Comparison of ENCODE assay signal across 11 mouse cellular contexts in genomic region chr1:163280097-163280841, GRCm38 (mm10). TPM values are rescaled to one million over a fixed set of nuclear protein-coding genes. Genes with fewer than 3 reads are reported as not detected.
DNase-seq lines count a peak whose midpoint lies in the region; ATAC-seq and TF ChIP-seq lines count a peak whose summit lies in the region.
"Had no signal": no experiment of that assay in that cellular context is flagged by ENCODE, and none has a peak within 500 bp of the region (broad histone marks: within the 10 kb centered on the region; RNA-seq: fewer than 3 reads in every experiment).

No protein-coding gene starts in this region.

- H3K9me3 ChIP-seq in embryonic facial prominence, embryonic 14.5 days (ENCODE audit: control insufficient read depth, low read length): no peaks in the 10 kb centered on the region
- no peaks in the 10 kb centered on the region for H3K9me3 ChIP-seq in embryonic facial prominence, embryonic 10.5 days
- H3K9me3 ChIP-seq in heart, embryonic 16.5 days (replicated peaks; ENCODE audit: control insufficient read depth, low read length): no peaks in the 10 kb centered on the region

- peak; percentile 13; the same call in 1 of the 2 replicates for TF ChIP-seq CTCF in layer of hippocampus, adult 2 months (conservative IDR thresholded peaks at IDR 0.05)

- H3K9ac ChIP-seq in embryonic facial prominence, embryonic 14.5 days (ENCODE audit: low read depth, low read length): no peak overlapping the region
- peak overlapping the region; percentile 20; the same call in 1 of the 2 replicates for H3K9ac ChIP-seq in heart, embryonic 16.5 days (ENCODE audit: low read length)

- H3K4me3 ChIP-seq in embryonic facial prominence, embryonic 14.5 days (ENCODE audit: low read depth, low read length): no peak overlapping the region
- H3K4me3 ChIP-seq in embryonic facial prominence, embryonic 10.5 days: no peak overlapping the region
- no peak overlapping the region for H3K4me3 ChIP-seq in layer of hippocampus, adult 2 months
- H3K4me3 ChIP-seq in heart, embryonic 16.5 days (ENCODE audit: low read length): no peak overlapping the region

- H3K4me1 ChIP-seq in embryonic facial prominence, embryonic 14.5 days (ENCODE audit: control insufficient read depth, insufficient read depth, low read length): peaks cover 40% of the 10 kb centered on the region
- H3K4me1 ChIP-seq in embryonic facial prominence, embryonic 10.5 days: peaks cover 33% of the 10 kb centered on the region
- H3K4me1 ChIP-seq in heart, embryonic 16.5 days (ENCODE audit: control insufficient read depth, insufficient read depth, low read length): peaks cover 28% of the 10 kb centered on the region

- H3K27me3 ChIP-seq in embryonic facial prominence, embryonic 14.5 days (replicated peaks; ENCODE audit: control insufficient read depth, insufficient read depth, low read length): no peaks in the 10 kb centered on the region
- no peaks in the 10 kb centered on the region for H3K27me3 ChIP-seq in embryonic facial prominence, embryonic 10.5 days (replicated peaks; ENCODE audit: low read depth, poor library complexity, severe bottlenecking)
- H3K27me3 ChIP-seq in heart, embryonic 16.5 days (ENCODE audit: control insufficient read depth, insufficient read depth, low read length): no peaks in the 10 kb centered on the region

- 50% methylated on average over 7 of the region's 7 CpGs for WGBS in embryonic facial prominence, embryonic 14.5 days
- WGBS in embryonic facial prominence, embryonic 10.5 days: 70% methylated on average over 7 of the region's 7 CpGs
- 46% methylated on average over 7 of the region's 7 CpGs for WGBS in heart, embryonic 16.5 days

- H3K4me2 ChIP-seq in embryonic facial prominence, embryonic 14.5 days (ENCODE audit: low read depth, low read length): no peak overlapping the region
- H3K4me2 ChIP-seq in heart, embryonic 16.5 days (ENCODE audit: low read depth, low read length): no peak overlapping the region
- H3K4me2 ChIP-seq: liver, embryonic 11.5 days had no signal

- 0 out of 2 replicates have a peak, but pooled peaks cover 9% of the 10 kb centered on the region for H3K36me3 ChIP-seq in embryonic facial prominence, embryonic 14.5 days (ENCODE audit: control insufficient read depth, insufficient read depth, low read length)
- H3K36me3 ChIP-seq in embryonic facial prominence, embryonic 10.5 days (replicated peaks): peaks cover 53% of the 10 kb centered on the region
- no peaks in the 10 kb centered on the region for H3K36me3 ChIP-seq in heart, embryonic 16.5 days (ENCODE audit: control insufficient read depth, insufficient read depth)

- peak overlapping the region; percentile 1; the same call in 1 of the 2 replicates for H3K27ac ChIP-seq in embryonic facial prominence, embryonic 14.5 days (replicated peaks; ENCODE audit: low read depth, low read length)
- H3K27ac ChIP-seq in embryonic facial prominence, embryonic 10.5 days (replicated peaks): no peak overlapping the region
- peak overlapping the region; percentile 81 for H3K27ac ChIP-seq in layer of hippocampus, adult 2 months
- peak overlapping the region; percentile 88 for H3K27ac ChIP-seq in heart, embryonic 16.5 days (ENCODE audit: low read length)

- no peak for ATAC-seq in embryonic facial prominence, embryonic 14.5 days (ENCODE audit: low read depth)
- ATAC-seq in heart, embryonic 16.5 days (replicated peaks; ENCODE audit: extremely low read depth, insufficient read depth, low FRiP score): no peak

- no peak for DNase-seq in embryonic facial prominence, embryonic 14.5 days (ENCODE audit: low spot score)
- no peak for DNase-seq in embryonic facial prominence, embryonic 10.5 days (ENCODE audit: low spot score)
- peak in 1 of 2 experiments; percentile 35 for DNase-seq in layer of hippocampus, adult 2 months (ENCODE audit: low spot score in 2 of 2)
- no peak for DNase-seq in layer of hippocampus, postnatal 25 days (ENCODE audit: extremely low spot score in 1 of 2, low spot score in 1 of 2)
- peak; percentile 50 for DNase-seq in Muller cell, postnatal 12 days (ENCODE audit: inconsistent ontology term)
- DNase-seq in cerebellum, adult 9-11 months: no peak
- no peak for DNase-seq in frontal cortex, postnatal 10 days (ENCODE audit: low spot score in 2 of 2)
- DNase-seq: kidney, postnatal 4 days; right cerebral cortex, postnatal 14 days had no signal

RNA-seq across cellular contexts. Expression of gene Prrx1, which starts 33.2 kb away (rescaled TPM):
- 100 and 105 TPM in 2 replicates for polyA plus RNA-seq in embryonic facial prominence, embryonic 14.5 days (2014; fragmentation: Nextera tagmentation; extraction: Ambion mirVana)
- 128 TPM in 2 replicates for polyA plus RNA-seq in embryonic facial prominence, embryonic 10.5 days (2016; fragmentation: Nextera tagmentation; extraction: Ambion mirVana)
- total RNA-seq in layer of hippocampus, adult 2 months (2021): 1 to 10 TPM; 4.6 to 5.9 TPM
- total RNA-seq in layer of hippocampus, postnatal 25 days (2021): 1 to 10 TPM; 5.3 to 6.6 TPM
- polyA plus RNA-seq in heart, embryonic 16.5 days (2015; fragmentation: Nextera tagmentation; extraction: Ambion mirVana): 9.3 and 11.1 TPM in 2 replicates
